Mouse (Mus musculus): ENCODE data around the gene Ppp1cc. TPM values are rescaled to one million over a fixed set of nuclear protein-coding genes. Genes with fewer than 3 reads are reported as not detected.

Gene Ppp1cc
- 382 TPM for polyA plus RNA-seq (2017; shearing (Covaris generic))

GRCm38 (mm10) chr5:122157827-122158381, at the start of gene Ppp1cc:
Ppp1cc (plus strand) TSS chr5:122158278.

GRCm38 (mm10) chr5:122140723-122141122, 17.4 kb upstream of the Ppp1cc start, which contains the start of gene Ccdc63:
Ccdc63 (minus strand) TSS chr5:122140823.

GRCm38 (mm10) chr5:122206475-122206874, 48.4 kb downstream of the Ppp1cc start, which contains the start of gene Hvcn1:
Hvcn1 (plus strand) TSS chr5:122206804.

Other genes with a start within 250 kb of the Ppp1cc start
- gene Cux2, start 108.2 kb upstream of the Ppp1cc start, polyA plus RNA-seq (2017; shearing (Covaris generic)) = 0.22 TPM
- gene Myl2, start 57.3 kb upstream of the Ppp1cc start, polyA plus RNA-seq (2017; shearing (Covaris generic)) = not detected
- gene Ccdc63, start 17.5 kb upstream of the Ppp1cc start, polyA plus RNA-seq (2017; shearing (Covaris generic)) = 0.24 TPM
- gene Hvcn1, start 48.5 kb downstream of the Ppp1cc start, polyA plus RNA-seq (2017; shearing (Covaris generic)) = 118 TPM
- 1.3 TPM for gene Tctn1, start 106.2 kb downstream of the Ppp1cc start, polyA plus RNA-seq (2017; shearing (Covaris generic))
- 53.5 TPM for gene Pptc7, start 126.1 kb downstream of the Ppp1cc start, polyA plus RNA-seq (2017; shearing (Covaris generic))
- gene Rad9b, start 196.0 kb downstream of the Ppp1cc start, polyA plus RNA-seq (2017; shearing (Covaris generic)) = 7.1 TPM
- 135 TPM for gene Vps29, start 196.1 kb downstream of the Ppp1cc start, polyA plus RNA-seq (2017; shearing (Covaris generic))
- gene Gpn3, start 213.6 kb downstream of the Ppp1cc start, polyA plus RNA-seq (2017; shearing (Covaris generic)) = 79.9 TPM
- gene Fam216a, start 214.1 kb downstream of the Ppp1cc start, polyA plus RNA-seq (2017; shearing (Covaris generic)) = 18.8 TPM
- gene Arpc3, start 233.6 kb downstream of the Ppp1cc start, polyA plus RNA-seq (2017; shearing (Covaris generic)) = 443 TPM

Measured in CD4-positive, CD25-positive, alpha-beta regulatory T cell (primary cell).